9 mouse cellular contexts compared by ENCODE assay signal in genomic region chr11:58978706-58979030, GRCm38 (mm10). TPM values are rescaled to one million over a fixed set of nuclear protein-coding genes. Genes with fewer than 3 reads are reported as not detected.
DNase-seq lines count a peak whose midpoint lies in the region; ATAC-seq lines count a peak whose summit lies in the region.
"Had no signal": no experiment of that assay in that cellular context is flagged by ENCODE, and none has a peak within 500 bp of the region (broad histone marks: within the 10 kb centered on the region; RNA-seq: fewer than 3 reads in every experiment).

No protein-coding gene starts in this region.

- DNase-seq in heart, postnatal 25 days (ENCODE audit: low spot score), result no peak
- DNase-seq in R1 (ENCODE audit: low read depth, low spot score), result peak; percentile 25
- no peak for DNase-seq in hindbrain, embryonic 14.5 days (ENCODE audit: low spot score)
- no peak for DNase-seq in cerebellum, postnatal 14 days

- H3K4me2 ChIP-seq in heart, embryonic 14.5 days (ENCODE audit: low read length), result peak overlapping the region; percentile 98
- H3K4me2 ChIP-seq in hindbrain, embryonic 14.5 days (replicated peaks), result peak overlapping the region; percentile 100
- peak overlapping the region; percentile 95 for H3K4me2 ChIP-seq in midbrain, embryonic 12.5 days (replicated peaks)

- H3K9ac ChIP-seq in heart, embryonic 14.5 days (ENCODE audit: low read length), result peak overlapping the region; percentile 90
- H3K9ac ChIP-seq in hindbrain, embryonic 14.5 days, result peak overlapping the region; percentile 94
- peak overlapping the region; percentile 97 for H3K9ac ChIP-seq in midbrain, embryonic 12.5 days (replicated peaks)

- peak overlapping the region; percentile 72 to 78 for H3K27ac ChIP-seq in heart, embryonic 14.5 days (replicated peaks in 1 of 2; ENCODE audit: control insufficient read depth in 1 of 2, insufficient read depth in 1 of 2, low read depth in 2 of 2, low read length in 2 of 2)
- H3K27ac ChIP-seq in hindbrain, embryonic 14.5 days, result no peak overlapping the region
- H3K27ac ChIP-seq in midbrain, embryonic 12.5 days (replicated peaks), result no peak overlapping the region

- H3K4me3 ChIP-seq in heart, embryonic 14.5 days (ENCODE audit: control insufficient read depth in 1 of 2, insufficient read depth in 1 of 2, low read depth in 1 of 2, low read length in 2 of 2), result peak overlapping the region; percentile 87 to 92
- peak overlapping the region; percentile 98 for H3K4me3 ChIP-seq in hindbrain, embryonic 14.5 days (replicated peaks; ENCODE audit: low read length)
- H3K4me3 ChIP-seq in midbrain, embryonic 12.5 days, result peak overlapping the region; percentile 95

- intact Hi-C loops in heart, postnatal 25 days (cut with DNase I), result no loop called here

- no peaks in the 10 kb centered on the region for H3K9me3 ChIP-seq in heart, embryonic 14.5 days (ENCODE audit: control insufficient read depth, low read length)
- no peaks in the 10 kb centered on the region for H3K9me3 ChIP-seq in hindbrain, embryonic 14.5 days (ENCODE audit: control insufficient read depth, low read length)
- H3K9me3 ChIP-seq in midbrain, embryonic 12.5 days, result no peaks in the 10 kb centered on the region

- peaks cover 27% of the 10 kb centered on the region for H3K36me3 ChIP-seq in heart, embryonic 14.5 days (ENCODE audit: control insufficient read depth, insufficient read depth, low read length)
- H3K36me3 ChIP-seq in hindbrain, embryonic 14.5 days (replicated peaks; ENCODE audit: control insufficient read depth, insufficient read depth), result peaks cover 14% of the 10 kb centered on the region
- H3K36me3 ChIP-seq in midbrain, embryonic 12.5 days, result peaks cover 24% of the 10 kb centered on the region

- 0% methylated on average over 5 of the region's 5 CpGs for WGBS in heart, embryonic 14.5 days
- WGBS in hindbrain, embryonic 14.5 days, result 3% methylated on average over 5 of the region's 5 CpGs
- 3% methylated on average over 5 of the region's 5 CpGs for WGBS in midbrain, embryonic 12.5 days

- H3K27me3 ChIP-seq in heart, embryonic 14.5 days (ENCODE audit: control insufficient read depth, insufficient read depth, low read length), result no peaks in the 10 kb centered on the region
- no peaks in the 10 kb centered on the region for H3K27me3 ChIP-seq in hindbrain, embryonic 14.5 days (ENCODE audit: control insufficient read depth, insufficient read depth, low read length)
- H3K27me3 ChIP-seq in midbrain, embryonic 12.5 days, result no peaks in the 10 kb centered on the region
- H3K27me3 ChIP-seq: Patski had no signal

- ATAC-seq in heart, embryonic 14.5 days (ENCODE audit: insufficient number of reproducible peaks, insufficient read depth, low FRiP score, low read depth), result no peak
- ATAC-seq in hindbrain, embryonic 14.5 days (ENCODE audit: low FRiP score), result no peak
- ATAC-seq in midbrain, embryonic 12.5 days (ENCODE audit: low FRiP score, low read depth), result no peak; the same call in 1 of the 2 replicates
- ATAC-seq in cerebellum, adult (ENCODE audit: insufficient number of reproducible peaks, low FRiP score, low TSS enrichment), result no peak
- no peak for ATAC-seq in megakaryocyte-erythroid progenitor cell, adult 5-6 weeks (replicated peaks; ENCODE audit: low FRiP score, low TSS enrichment, poor library complexity, severe bottlenecking)

- peaks cover 33 to 51% of the 10 kb centered on the region in 2 experiments for H3K4me1 ChIP-seq in heart, embryonic 14.5 days (ENCODE audit: control insufficient read depth in 2 of 2, insufficient read depth in 2 of 2, low read length in 2 of 2)
- peaks cover 41% of the 10 kb centered on the region for H3K4me1 ChIP-seq in hindbrain, embryonic 14.5 days (replicated peaks; ENCODE audit: control insufficient read depth, insufficient read depth, low read length)
- peaks cover 45% of the 10 kb centered on the region for H3K4me1 ChIP-seq in midbrain, embryonic 12.5 days

RNA-seq across cellular contexts. Expression of gene Trim11, which starts 0.8 kb away (rescaled TPM):
- 33.4 and 36.1 TPM in 2 replicates for polyA plus RNA-seq in heart, embryonic 14.5 days (2014; fragmentation: Nextera tagmentation; extraction: Ambion mirVana)
- total RNA-seq in heart, postnatal 25 days (2021), result 10 to 100 TPM; 14.8 to 15.5 TPM
- polyA plus RNA-seq in hindbrain, embryonic 14.5 days (2014; fragmentation: Nextera tagmentation; extraction: Ambion mirVana), result 18.9 and 22.1 TPM in 2 replicates
- polyA plus RNA-seq in midbrain, embryonic 12.5 days (2016; fragmentation: Nextera tagmentation; extraction: Ambion mirVana), result 19.9 and 20.5 TPM in 2 replicates
- total RNA-seq in megakaryocyte-erythroid progenitor cell, adult 5-6 weeks (2014; fragmentation: Nextera tagmentation), result 22.7 and 28.2 TPM in 2 replicates
- total RNA-seq in megakaryocyte-erythroid progenitor cell, adult 5-6 weeks (2017), result 13.9 and 19.2 TPM in 2 replicates

RNA-seq across cellular contexts. Expression of gene Hist3h2a, which starts 24.2 kb away (rescaled TPM):
- 34.0 and 40.8 TPM in 2 replicates for polyA plus RNA-seq in heart, embryonic 14.5 days (2014; fragmentation: Nextera tagmentation; extraction: Ambion mirVana)
- 10 to 100 TPM; 17.1 to 21.3 TPM for total RNA-seq in heart, postnatal 25 days (2021)
- polyA plus RNA-seq in hindbrain, embryonic 14.5 days (2014; fragmentation: Nextera tagmentation; extraction: Ambion mirVana), result 86.9 and 94.9 TPM in 2 replicates
- polyA plus RNA-seq in midbrain, embryonic 12.5 days (2016; fragmentation: Nextera tagmentation; extraction: Ambion mirVana), result 87.2 and 87.5 TPM in 2 replicates
- total RNA-seq in megakaryocyte-erythroid progenitor cell, adult 5-6 weeks (2014; fragmentation: Nextera tagmentation), result 29.7 and 39.9 TPM in 2 replicates
- 238 and 296 TPM in 2 replicates for total RNA-seq in megakaryocyte-erythroid progenitor cell, adult 5-6 weeks (2017)

RNA-seq across cellular contexts. Expression of gene Trim17, which starts 24.2 kb away (rescaled TPM):
- 0.11 and 0.47 TPM in 2 replicates for polyA plus RNA-seq in heart, embryonic 14.5 days (2014; fragmentation: Nextera tagmentation; extraction: Ambion mirVana)
- total RNA-seq in heart, postnatal 25 days (2021), result under 1 TPM; 0.10 to 0.17 TPM
- polyA plus RNA-seq in hindbrain, embryonic 14.5 days (2014; fragmentation: Nextera tagmentation; extraction: Ambion mirVana), result 0.76 and 1.1 TPM in 2 replicates
- 0.64 and 0.86 TPM in 2 replicates for polyA plus RNA-seq in midbrain, embryonic 12.5 days (2016; fragmentation: Nextera tagmentation; extraction: Ambion mirVana)
- not detected in 2 replicates for total RNA-seq in megakaryocyte-erythroid progenitor cell, adult 5-6 weeks (2014; fragmentation: Nextera tagmentation)
- not detected in 2 replicates for total RNA-seq in megakaryocyte-erythroid progenitor cell, adult 5-6 weeks (2017)

RNA-seq across cellular contexts. Expression of gene Hist3h2ba, which starts 29.9 kb away (rescaled TPM):
- 8.9 and 16.0 TPM in 2 replicates for polyA plus RNA-seq in heart, embryonic 14.5 days (2014; fragmentation: Nextera tagmentation; extraction: Ambion mirVana)
- 1 to 10 TPM; 1.8 to 2.3 TPM for total RNA-seq in heart, postnatal 25 days (2021)
- polyA plus RNA-seq in hindbrain, embryonic 14.5 days (2014; fragmentation: Nextera tagmentation; extraction: Ambion mirVana), result 109 and 138 TPM in 2 replicates
- polyA plus RNA-seq in midbrain, embryonic 12.5 days (2016; fragmentation: Nextera tagmentation; extraction: Ambion mirVana), result 177 and 223 TPM in 2 replicates
- total RNA-seq in megakaryocyte-erythroid progenitor cell, adult 5-6 weeks (2014; fragmentation: Nextera tagmentation), result 21.1 and 27.6 TPM in 2 replicates
- total RNA-seq in megakaryocyte-erythroid progenitor cell, adult 5-6 weeks (2017), result 6.3 and 6.5 TPM in 2 replicates

RNA-seq across cellular contexts. Expression of gene Rnf187, which starts 40.0 kb away (rescaled TPM):
- polyA plus RNA-seq in heart, embryonic 14.5 days (2014; fragmentation: Nextera tagmentation; extraction: Ambion mirVana), result 208 and 213 TPM in 2 replicates
- total RNA-seq in heart, postnatal 25 days (2021), result 100 to 1,000 TPM; 163 to 167 TPM
- 682 and 743 TPM in 2 replicates for polyA plus RNA-seq in hindbrain, embryonic 14.5 days (2014; fragmentation: Nextera tagmentation; extraction: Ambion mirVana)
- 437 and 465 TPM in 2 replicates for polyA plus RNA-seq in midbrain, embryonic 12.5 days (2016; fragmentation: Nextera tagmentation; extraction: Ambion mirVana)
- 115 and 146 TPM in 2 replicates for total RNA-seq in megakaryocyte-erythroid progenitor cell, adult 5-6 weeks (2014; fragmentation: Nextera tagmentation)
- total RNA-seq in megakaryocyte-erythroid progenitor cell, adult 5-6 weeks (2017), result 101 and 108 TPM in 2 replicates

Comparison
In these comparisons a context has a peak if more than half of its experiments do, and no peak if none do; other contexts are left out.
1. H3K27ac ChIP-seq: peak in heart, embryonic 14.5 days (2 of 2); none in hindbrain, embryonic 14.5 days (single experiment) and midbrain, embryonic 12.5 days (single experiment).
2. Peak in every context shown above with its lines, with median percentiles within 50 percentile points of each other: H3K4me2 ChIP-seq, H3K4me3 ChIP-seq and H3K9ac ChIP-seq.